Mouse (Mus musculus): ENCODE results near the gene Bcl7c. TPM values are rescaled to one million over a fixed set of nuclear protein-coding genes. Genes with fewer than 3 reads are reported as not detected.

Bcl7c gene
- total RNA-seq, 2 experiments from 2014 or later, result 2.6 to 9.6 TPM

- ATAC-seq (replicated peaks; ENCODE audit: low FRiP score, poor library complexity, severe bottlenecking), result no peak
Measured at GRCm38 (mm10) chr7:127614091-127614490, 94.6 kb downstream of the Bcl7c start.

- ATAC-seq (replicated peaks; ENCODE audit: low FRiP score, poor library complexity, severe bottlenecking), result no peak
Measured at GRCm38 (mm10) chr7:127613501-127613900, 95.2 kb downstream of the Bcl7c start.

- no peak for ATAC-seq (replicated peaks; ENCODE audit: low FRiP score, poor library complexity, severe bottlenecking)
Measured at GRCm38 (mm10) chr7:127611561-127611960, 97.2 kb downstream of the Bcl7c start.

Other genes starting within 250 kb of the Bcl7c start
- gene Prr14, start 249.3 kb downstream of the Bcl7c start, total RNA-seq (2015; ENCODE audit: low replicate concordance), result 147 and 172 TPM in 2 replicates
- 31.9 and 84.3 TPM in 2 replicates for gene Prr14, start 249.3 kb downstream of the Bcl7c start, total RNA-seq (2017; ENCODE audit: low replicate concordance)
- 103 and 125 TPM in 2 replicates for gene Fbrs, start 229.7 kb downstream of the Bcl7c start, total RNA-seq (2015; ENCODE audit: low replicate concordance)
- gene Fbrs, start 229.7 kb downstream of the Bcl7c start, total RNA-seq (2017; ENCODE audit: low replicate concordance), result 28.1 and 32.7 TPM in 2 replicates
- gene Srcap, start 196.9 kb downstream of the Bcl7c start, total RNA-seq (2015; ENCODE audit: low replicate concordance), result 80.4 and 99.3 TPM in 2 replicates
- 77.0 and 90.5 TPM in 2 replicates for gene Srcap, start 196.9 kb downstream of the Bcl7c start, total RNA-seq (2017; ENCODE audit: low replicate concordance)
- gene Gm42715, start 189.3 kb downstream of the Bcl7c start, total RNA-seq (2015; ENCODE audit: low replicate concordance), result 58.7 and 63.1 TPM in 2 replicates
- gene Gm42715, start 189.3 kb downstream of the Bcl7c start, total RNA-seq (2017; ENCODE audit: low replicate concordance), result 25.4 and 45.8 TPM in 2 replicates
- gene Tmem265, start 147.5 kb downstream of the Bcl7c start, total RNA-seq (2015; ENCODE audit: low replicate concordance), result 6.5 TPM in 1 of 2 replicates, not detected in the other
- 1.3 TPM in 1 of 2 replicates, not detected in the other for gene Tmem265, start 147.5 kb downstream of the Bcl7c start, total RNA-seq (2017; ENCODE audit: low replicate concordance)
- 58.7 and 76.0 TPM in 2 replicates for gene Phkg2, start 135.6 kb downstream of the Bcl7c start, total RNA-seq (2015; ENCODE audit: low replicate concordance)
- gene Phkg2, start 135.6 kb downstream of the Bcl7c start, total RNA-seq (2017; ENCODE audit: low replicate concordance), result 27.9 and 44.7 TPM in 2 replicates
- gene Ccdc189, start 120.3 kb downstream of the Bcl7c start, total RNA-seq (2015; ENCODE audit: low replicate concordance), result 21.8 and 32.1 TPM in 2 replicates
- 26.7 and 41.9 TPM in 2 replicates for gene Ccdc189, start 120.3 kb downstream of the Bcl7c start, total RNA-seq (2017; ENCODE audit: low replicate concordance)
- 22.0 and 49.9 TPM in 2 replicates for gene Rnf40, start 120.2 kb downstream of the Bcl7c start, total RNA-seq (2015; ENCODE audit: low replicate concordance)
- gene Rnf40, start 120.2 kb downstream of the Bcl7c start, total RNA-seq (2017; ENCODE audit: low replicate concordance), result 60.3 and 108 TPM in 2 replicates
- gene Zfp629, start 93.1 kb downstream of the Bcl7c start, total RNA-seq (2015; ENCODE audit: low replicate concordance), result 2.2 and 5.4 TPM in 2 replicates
- 0.38 and 1.3 TPM in 2 replicates for gene Zfp629, start 93.1 kb downstream of the Bcl7c start, total RNA-seq (2017; ENCODE audit: low replicate concordance)
- gene Ctf1, start 3.8 kb upstream of the Bcl7c start, total RNA-seq (2015; ENCODE audit: low replicate concordance), result not detected in 2 replicates
- not detected in 2 replicates for gene Ctf1, start 3.8 kb upstream of the Bcl7c start, total RNA-seq (2017; ENCODE audit: low replicate concordance)
- not detected in 2 replicates for gene Ctf2, start 23.2 kb upstream of the Bcl7c start, total RNA-seq (2015; ENCODE audit: low replicate concordance)
- not detected in 2 replicates for gene Ctf2, start 23.2 kb upstream of the Bcl7c start, total RNA-seq (2017; ENCODE audit: low replicate concordance)
- gene Fbxl19, start 35.6 kb upstream of the Bcl7c start, total RNA-seq (2015; ENCODE audit: low replicate concordance), result 1.7 and 1.8 TPM in 2 replicates
- 1.5 and 3.6 TPM in 2 replicates for gene Fbxl19, start 35.6 kb upstream of the Bcl7c start, total RNA-seq (2017; ENCODE audit: low replicate concordance)
- gene Orai3, start 60.9 kb upstream of the Bcl7c start, total RNA-seq (2015; ENCODE audit: low replicate concordance), result 2.5 and 5.4 TPM in 2 replicates
- gene Orai3, start 60.9 kb upstream of the Bcl7c start, total RNA-seq (2017; ENCODE audit: low replicate concordance), result 4.6 and 6.7 TPM in 2 replicates
- gene Setd1a, start 67.7 kb upstream of the Bcl7c start, total RNA-seq (2015; ENCODE audit: low replicate concordance), result 38.1 and 42.5 TPM in 2 replicates
- 14.8 and 21.3 TPM in 2 replicates for gene Setd1a, start 67.7 kb upstream of the Bcl7c start, total RNA-seq (2017; ENCODE audit: low replicate concordance)
- gene Gm49388, start 76.7 kb upstream of the Bcl7c start, total RNA-seq (2015; ENCODE audit: low replicate concordance), result 8.6 and 10.9 TPM in 2 replicates
- 4.5 and 10.7 TPM in 2 replicates for gene Gm49388, start 76.7 kb upstream of the Bcl7c start, total RNA-seq (2017; ENCODE audit: low replicate concordance)
- 5.8 TPM in 1 of 2 replicates, not detected in the other for gene Hsd3b7, start 91.7 kb upstream of the Bcl7c start, total RNA-seq (2015; ENCODE audit: low replicate concordance)
- 2.6 and 3.5 TPM in 2 replicates for gene Hsd3b7, start 91.7 kb upstream of the Bcl7c start, total RNA-seq (2017; ENCODE audit: low replicate concordance)
- 10.5 and 30.6 TPM in 2 replicates for gene Stx4a, start 115.4 kb upstream of the Bcl7c start, total RNA-seq (2015; ENCODE audit: low replicate concordance)
- gene Stx4a, start 115.4 kb upstream of the Bcl7c start, total RNA-seq (2017; ENCODE audit: low replicate concordance), result 12.7 and 13.3 TPM in 2 replicates
- gene Stx1b, start 115.6 kb upstream of the Bcl7c start, total RNA-seq (2015; ENCODE audit: low replicate concordance), result not detected in 2 replicates
- gene Stx1b, start 115.6 kb upstream of the Bcl7c start, total RNA-seq (2017; ENCODE audit: low replicate concordance), result 0.98 TPM in 1 of 2 replicates, not detected in the other
- gene Zfp646, start 167.3 kb upstream of the Bcl7c start, total RNA-seq (2015; ENCODE audit: low replicate concordance), result 18.0 and 31.4 TPM in 2 replicates
- 34.3 and 47.1 TPM in 2 replicates for gene Zfp646, start 167.3 kb upstream of the Bcl7c start, total RNA-seq (2017; ENCODE audit: low replicate concordance)
- 1.7 and 6.5 TPM in 2 replicates for gene Zfp668, start 167.9 kb upstream of the Bcl7c start, total RNA-seq (2015; ENCODE audit: low replicate concordance)
- gene Zfp668, start 167.9 kb upstream of the Bcl7c start, total RNA-seq (2017; ENCODE audit: low replicate concordance), result 3.2 and 16.5 TPM in 2 replicates
- gene Prss53, start 182.0 kb upstream of the Bcl7c start, total RNA-seq (2015; ENCODE audit: low replicate concordance), result not detected in 2 replicates
- gene Prss53, start 182.0 kb upstream of the Bcl7c start, total RNA-seq (2017; ENCODE audit: low replicate concordance), result 0.64 TPM in 1 of 2 replicates, not detected in the other
- gene Gm21974, start 186.5 kb upstream of the Bcl7c start, total RNA-seq (2015; ENCODE audit: low replicate concordance), result not detected in 2 replicates
- not detected in 2 replicates for gene Gm21974, start 186.5 kb upstream of the Bcl7c start, total RNA-seq (2017; ENCODE audit: low replicate concordance)
- gene Vkorc1, start 186.7 kb upstream of the Bcl7c start, total RNA-seq (2015; ENCODE audit: low replicate concordance), result 24.3 and 33.5 TPM in 2 replicates
- 2.1 and 5.9 TPM in 2 replicates for gene Vkorc1, start 186.7 kb upstream of the Bcl7c start, total RNA-seq (2017; ENCODE audit: low replicate concordance)
- 39.3 and 58.7 TPM in 2 replicates for gene Bckdk, start 195.1 kb upstream of the Bcl7c start, total RNA-seq (2015; ENCODE audit: low replicate concordance)
- 9.7 and 17.3 TPM in 2 replicates for gene Bckdk, start 195.1 kb upstream of the Bcl7c start, total RNA-seq (2017; ENCODE audit: low replicate concordance)
- gene Kat8, start 203.6 kb upstream of the Bcl7c start, total RNA-seq (2015; ENCODE audit: low replicate concordance), result 8.0 and 18.0 TPM in 2 replicates
- 12.9 and 16.7 TPM in 2 replicates for gene Kat8, start 203.6 kb upstream of the Bcl7c start, total RNA-seq (2017; ENCODE audit: low replicate concordance)
- not detected in 2 replicates for gene Prss8, start 221.2 kb upstream of the Bcl7c start, total RNA-seq (2015; ENCODE audit: low replicate concordance)
- not detected in 2 replicates for gene Prss8, start 221.2 kb upstream of the Bcl7c start, total RNA-seq (2017; ENCODE audit: low replicate concordance)
- 3.8 TPM in 1 of 2 replicates, not detected in the other for gene Prss36, start 237.8 kb upstream of the Bcl7c start, total RNA-seq (2015; ENCODE audit: low replicate concordance)
- gene Prss36, start 237.8 kb upstream of the Bcl7c start, total RNA-seq (2017; ENCODE audit: low replicate concordance), result not detected in 2 replicates

Data from erythroid progenitor cell, adult 5-6 weeks (primary cell).